Mouse (Mus musculus): Measurements from ENCODE around the gene Lsm14b. TPM values are rescaled to one million over a fixed set of nuclear protein-coding genes. Genes with fewer than 3 reads are reported as not detected.

The Lsm14b gene
- polyA plus RNA-seq, 1 experiment, result 55.6 TPM

- Histone ChIP-seq H3K27me3 (ENCODE audit: control insufficient read depth, insufficient read depth, low read length, poor library complexity, severe bottlenecking) (no peaks in the 10 kb centered on the region; the same call in 1 of the 2 replicates), H3K4me3 (ENCODE audit: low read depth, low read length) (no peak overlapping the region), H3K9me3 (replicated peaks; ENCODE audit: control insufficient read depth, insufficient read depth, low read length, poor library complexity, severe bottlenecking) (no peaks in the 10 kb centered on the region), H3K27ac (ENCODE audit: insufficient read depth, low read length) (no peak overlapping the region), H3K9ac (ENCODE audit: low read depth, poor library complexity, severe bottlenecking) (no peak overlapping the region), H3K4me1 (ENCODE audit: control insufficient read depth, insufficient read depth, low read length) (no peaks in the 10 kb centered on the region), H3K36me3 (ENCODE audit: control insufficient read depth, insufficient read depth, low read length, poor library complexity, severe bottlenecking) (no peaks in the 10 kb centered on the region)
- TF ChIP-seq EP300 (IDR thresholded peaks at IDR 0.05; ENCODE audit: insufficient read depth, low read depth, low read length) (no peak), POLR2A (IDR thresholded peaks at IDR 0.05; ENCODE audit: insufficient read depth, low read length) (no peak)
Observed at GRCm38 (mm10) chr2:180020091-180020661, 4.6 kb upstream of the Lsm14b start.

DNA sequence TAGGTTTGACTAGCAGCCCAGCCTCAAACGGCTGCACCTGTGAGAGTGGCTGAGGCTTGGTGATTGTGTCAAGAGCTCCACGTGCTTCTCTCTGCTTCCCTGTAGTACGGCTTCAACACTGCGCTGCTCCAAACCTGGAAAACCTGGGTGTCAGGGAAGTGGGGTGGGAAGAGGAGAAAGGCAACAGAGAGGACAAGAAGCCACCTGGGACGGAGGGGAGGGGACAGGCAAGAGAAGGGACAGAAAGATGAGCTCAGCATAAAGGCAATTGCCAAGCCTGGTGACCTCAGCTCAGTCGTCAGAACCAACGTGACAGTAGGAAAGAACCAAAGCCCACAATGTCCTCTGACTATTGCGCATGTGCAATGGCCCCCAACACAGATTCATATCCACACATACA lies 3.9 kb upstream of the Lsm14b start:
- no peaks in the 10 kb centered on the region for H3K9me3 ChIP-seq (replicated peaks; ENCODE audit: control insufficient read depth, insufficient read depth, low read length, poor library complexity, severe bottlenecking)
- no peak overlapping the region for H3K4me3 ChIP-seq (ENCODE audit: low read depth, low read length)
- no peak overlapping the region for H3K27ac ChIP-seq (ENCODE audit: insufficient read depth, low read length)
- H3K4me1 ChIP-seq (ENCODE audit: control insufficient read depth, insufficient read depth, low read length), result no peaks in the 10 kb centered on the region
- no peaks in the 10 kb centered on the region; the same call in 1 of the 2 replicates for H3K27me3 ChIP-seq (ENCODE audit: control insufficient read depth, insufficient read depth, low read length, poor library complexity, severe bottlenecking)
- H3K36me3 ChIP-seq (ENCODE audit: control insufficient read depth, insufficient read depth, low read length, poor library complexity, severe bottlenecking), result no peaks in the 10 kb centered on the region
- H3K9ac ChIP-seq (ENCODE audit: low read depth, poor library complexity, severe bottlenecking), result no peak overlapping the region
- no peak for TF ChIP-seq POLR2A (IDR thresholded peaks at IDR 0.05; ENCODE audit: insufficient read depth, low read length)
- no peak for TF ChIP-seq CTCF (IDR thresholded peaks at IDR 0.05; ENCODE audit: low read depth, low read length)
- TF ChIP-seq EP300 (IDR thresholded peaks at IDR 0.05; ENCODE audit: insufficient read depth, low read depth, low read length), result no peak

DNA sequence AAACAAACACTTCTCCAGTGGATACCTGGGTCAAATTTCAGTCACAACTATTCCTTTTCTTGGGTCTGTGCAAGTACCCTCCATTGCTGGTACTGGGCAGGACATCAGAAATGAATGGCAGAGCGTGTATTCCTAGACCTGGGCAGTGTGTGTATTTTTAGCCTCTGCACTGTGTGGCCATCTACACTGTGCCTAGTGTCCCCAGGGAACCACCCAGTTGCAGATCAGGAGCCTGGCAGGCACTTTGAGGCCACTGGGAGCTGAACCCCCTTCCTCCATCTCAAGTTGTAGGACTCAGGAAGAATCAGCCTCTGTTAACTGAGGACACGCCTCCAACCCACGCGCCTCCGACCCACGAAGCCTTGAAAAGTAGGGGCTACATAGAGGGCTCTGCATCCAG lies 2.0 kb upstream of the Lsm14b start:
- Histone ChIP-seq H3K9ac (ENCODE audit: low read depth, poor library complexity, severe bottlenecking) (no peak overlapping the region), H3K4me3 (ENCODE audit: low read depth, low read length) (no peak overlapping the region), H3K4me1 (ENCODE audit: control insufficient read depth, insufficient read depth, low read length) (no peaks in the 10 kb centered on the region), H3K36me3 (ENCODE audit: control insufficient read depth, insufficient read depth, low read length, poor library complexity, severe bottlenecking) (0 out of 2 replicates have a peak, but pooled peaks cover 3% of the 10 kb centered on the region), H3K27me3 (ENCODE audit: control insufficient read depth, insufficient read depth, low read length, poor library complexity, severe bottlenecking) (no peaks in the 10 kb centered on the region; the same call in 1 of the 2 replicates), H3K9me3 (replicated peaks; ENCODE audit: control insufficient read depth, insufficient read depth, low read length, poor library complexity, severe bottlenecking) (no peaks in the 10 kb centered on the region), H3K27ac (ENCODE audit: insufficient read depth, low read length) (no peak overlapping the region)
- TF ChIP-seq POLR2A (IDR thresholded peaks at IDR 0.05; ENCODE audit: insufficient read depth, low read length) (no peak), CTCF (IDR thresholded peaks at IDR 0.05; ENCODE audit: low read depth, low read length) (no peak), EP300 (IDR thresholded peaks at IDR 0.05; ENCODE audit: insufficient read depth, low read depth, low read length) (no peak)

GRCm38 (mm10) chr2:180025135-180025860 lies 511 bp downstream of the Lsm14b start:
- Histone ChIP-seq H3K36me3 (ENCODE audit: control insufficient read depth, insufficient read depth, low read length, poor library complexity, severe bottlenecking) (peaks cover 5% of the 10 kb centered on the region; the same call in 1 of the 2 replicates), H3K9ac (ENCODE audit: low read depth, poor library complexity, severe bottlenecking) (peak overlapping the region; percentile 92), H3K4me1 (ENCODE audit: control insufficient read depth, insufficient read depth, low read length) (no peaks in the 10 kb centered on the region), H3K4me3 (ENCODE audit: low read depth, low read length) (peak overlapping the region; percentile 74), H3K27ac (ENCODE audit: insufficient read depth, low read length) (no peak overlapping the region), H3K9me3 (replicated peaks; ENCODE audit: control insufficient read depth, insufficient read depth, low read length, poor library complexity, severe bottlenecking) (no peaks in the 10 kb centered on the region), H3K27me3 (ENCODE audit: control insufficient read depth, insufficient read depth, low read length, poor library complexity, severe bottlenecking) (no peaks in the 10 kb centered on the region; the same call in 1 of the 2 replicates)
- TF ChIP-seq EP300 (IDR thresholded peaks at IDR 0.05; ENCODE audit: insufficient read depth, low read depth, low read length) (no peak), CTCF (IDR thresholded peaks at IDR 0.05; ENCODE audit: low read depth, low read length) (no peak), POLR2A (IDR thresholded peaks at IDR 0.05; ENCODE audit: insufficient read depth, low read length) (no peak)

GRCm38 (mm10) chr2:180025861-180026200 lies 1.0 kb downstream of the Lsm14b start:
- H3K27me3 ChIP-seq (ENCODE audit: control insufficient read depth, insufficient read depth, low read length, poor library complexity, severe bottlenecking), result no peaks in the 10 kb centered on the region; the same call in 1 of the 2 replicates
- peak overlapping the region; percentile 74 for H3K4me3 ChIP-seq (ENCODE audit: low read depth, low read length)
- no peak for TF ChIP-seq POLR2A (IDR thresholded peaks at IDR 0.05; ENCODE audit: insufficient read depth, low read length)
- no peak for TF ChIP-seq EP300 (IDR thresholded peaks at IDR 0.05; ENCODE audit: insufficient read depth, low read depth, low read length)
- TF ChIP-seq CTCF (IDR thresholded peaks at IDR 0.05; ENCODE audit: low read depth, low read length), result no peak
- no peak overlapping the region for H3K27ac ChIP-seq (ENCODE audit: insufficient read depth, low read length)
- H3K9ac ChIP-seq (ENCODE audit: low read depth, poor library complexity, severe bottlenecking), result peak overlapping the region; percentile 92
- H3K4me1 ChIP-seq (ENCODE audit: control insufficient read depth, insufficient read depth, low read length), result no peaks in the 10 kb centered on the region
- peaks cover 9% of the 10 kb centered on the region; the same call in 1 of the 2 replicates for H3K36me3 ChIP-seq (ENCODE audit: control insufficient read depth, insufficient read depth, low read length, poor library complexity, severe bottlenecking)
- no peaks in the 10 kb centered on the region for H3K9me3 ChIP-seq (replicated peaks; ENCODE audit: control insufficient read depth, insufficient read depth, low read length, poor library complexity, severe bottlenecking)

GRCm38 (mm10) chr2:180027768-180028167 lies 3.0 kb downstream of the Lsm14b start:
- TF ChIP-seq POLR2A (IDR thresholded peaks at IDR 0.05; ENCODE audit: insufficient read depth, low read length), result no peak
- no peak for TF ChIP-seq EP300 (IDR thresholded peaks at IDR 0.05; ENCODE audit: insufficient read depth, low read depth, low read length)
- no peak for TF ChIP-seq CTCF (IDR thresholded peaks at IDR 0.05; ENCODE audit: low read depth, low read length)
- Histone ChIP-seq H3K27ac (ENCODE audit: insufficient read depth, low read length) (no peak overlapping the region), H3K27me3 (ENCODE audit: control insufficient read depth, insufficient read depth, low read length, poor library complexity, severe bottlenecking) (no peaks in the 10 kb centered on the region), H3K9ac (ENCODE audit: low read depth, poor library complexity, severe bottlenecking) (no peak overlapping the region), H3K9me3 (replicated peaks; ENCODE audit: control insufficient read depth, insufficient read depth, low read length, poor library complexity, severe bottlenecking) (no peaks in the 10 kb centered on the region), H3K4me1 (ENCODE audit: control insufficient read depth, insufficient read depth, low read length) (no peaks in the 10 kb centered on the region), H3K36me3 (ENCODE audit: control insufficient read depth, insufficient read depth, low read length, poor library complexity, severe bottlenecking) (peaks cover 24% of the 10 kb centered on the region), H3K4me3 (ENCODE audit: low read depth, low read length) (no peak overlapping the region)

Measured in ES-Bruce4 (cell line).